Mouse (Mus musculus): ENCODE measurements around the gene Plk5. TPM values are rescaled to one million over a fixed set of nuclear protein-coding genes. Genes with fewer than 3 reads are reported as not detected.

Gene Plk5
- total and polyA plus RNA-seq, 3 experiments = 0.50 to 2.7 (median 0.63) TPM

DNA sequence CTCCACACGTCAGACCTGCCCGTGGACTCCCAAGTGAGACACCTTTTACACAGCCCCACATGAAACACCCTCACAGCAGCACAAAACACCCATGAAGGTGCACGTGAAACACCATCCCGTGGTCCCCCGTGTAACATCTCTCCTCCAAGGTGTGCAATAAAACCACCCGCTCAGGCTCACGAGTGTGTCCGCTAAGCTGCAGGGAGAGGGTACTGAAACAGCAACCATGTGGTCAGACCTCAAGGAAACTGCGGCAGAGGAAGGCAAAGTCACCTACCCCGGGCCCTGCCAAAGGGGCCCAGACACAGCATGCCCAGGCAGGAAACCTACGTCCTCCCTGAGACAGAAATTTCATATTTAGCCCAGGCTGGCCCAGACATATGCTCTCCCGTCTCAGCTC, 20.0 kb upstream of the Plk5 start:
- WGBS = 85% methylated on average over 12 of the region's 12 CpGs
- H3K27ac ChIP-seq = no peak overlapping the region
- intact Hi-C loops (cut with DNase I) = no loop called here

DNA sequence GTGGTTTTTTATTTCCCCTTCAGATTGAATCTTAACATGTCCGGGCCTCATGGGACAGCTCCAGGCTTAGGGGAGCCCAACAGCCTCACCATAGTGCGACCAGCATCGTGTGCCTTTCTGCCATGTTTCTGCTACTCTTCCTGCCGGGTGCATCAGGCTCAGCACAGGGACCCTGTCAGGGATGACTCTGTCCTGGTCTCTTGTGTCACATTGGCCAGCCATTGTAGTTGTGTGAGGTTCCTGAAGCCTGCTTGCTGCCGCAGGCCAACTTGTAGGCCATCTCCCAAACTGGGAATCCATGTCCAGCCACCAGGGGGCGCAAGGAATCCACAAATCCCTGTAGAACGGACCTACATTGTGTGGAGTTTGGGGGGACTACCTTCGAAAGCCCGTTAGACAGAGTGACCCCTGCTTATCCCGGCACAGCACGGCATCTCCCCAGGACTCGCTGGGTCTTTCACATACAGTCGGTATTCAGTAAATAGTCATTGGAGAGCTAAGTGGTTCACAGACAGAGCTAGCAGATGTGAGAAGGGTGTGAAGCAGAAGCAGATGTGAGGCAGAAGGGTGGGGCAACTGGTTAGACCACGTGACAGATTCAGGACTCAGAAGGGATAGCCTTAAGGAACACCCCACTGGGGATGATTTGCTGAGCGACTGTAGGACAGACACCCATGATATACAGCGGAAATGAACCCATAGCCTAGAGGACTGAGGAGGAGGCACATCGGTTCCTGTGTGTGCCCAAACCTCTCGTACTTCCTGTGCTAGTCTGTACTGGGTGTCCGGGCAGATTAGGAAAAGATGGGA, 16.1 kb upstream of the Plk5 start:
- Histone ChIP-seq H3K36me3 (ENCODE audit: control insufficient read depth, insufficient read depth, low read length) (peaks cover 3% of the 10 kb centered on the region; the same call in 1 of the 2 replicates), H3K4me1 (ENCODE audit: control insufficient read depth, insufficient read depth, low read length) (peaks cover 15% of the 10 kb centered on the region), H3K9ac (ENCODE audit: low read depth, low read length) (no peak overlapping the region), H3K4me3 (peak overlapping the region; percentile 8; the same call in 1 of the 2 replicates), H3K79me2 (replicated peaks; ENCODE audit: control insufficient read depth, insufficient read depth, low read length) (no peaks in the 10 kb centered on the region), H3K27ac (no peak overlapping the region; the same call in 1 of the 2 replicates), H3K27me3 (ENCODE audit: control insufficient read depth, insufficient read depth, low read length) (peaks cover 6% of the 10 kb centered on the region; the same call in 1 of the 2 replicates)
- intact Hi-C loops (cut with DNase I) = no loop called here
- peak; percentile 84 to 90 for DNase-seq
- 20% methylated on average over 19 of the region's 19 CpGs for WGBS
- TF ChIP-seq CTCF (IDR thresholded peaks at IDR 0.05) = peak; percentile 98
- TF ChIP-seq POLR2A (IDR thresholded peaks at IDR 0.05; ENCODE audit: insufficient read depth, low read depth, low read length) = 0 out of 2 replicates have a peak, but pooled peaks have one; percentile 30
- peak; percentile 54; the same call in 1 of the 2 replicates for TF ChIP-seq EP300 (IDR thresholded peaks at IDR 0.05; ENCODE audit: insufficient read depth, low read depth, low read length)

More for the DNA sequence above, 20.0 kb upstream of the Plk5 start:
- no peak overlapping the region for H3K9ac ChIP-seq (ENCODE audit: low read depth, low read length)
- no peak overlapping the region for H3K4me3 ChIP-seq
- peaks cover 6% of the 10 kb centered on the region; the same call in 1 of the 2 replicates for H3K4me1 ChIP-seq (ENCODE audit: control insufficient read depth, insufficient read depth, low read length)
- H3K27me3 ChIP-seq (ENCODE audit: control insufficient read depth, insufficient read depth, low read length) = no peaks in the 10 kb centered on the region
- no peak for TF ChIP-seq POLR2A (IDR thresholded peaks at IDR 0.05; ENCODE audit: insufficient read depth, low read depth, low read length)
- TF ChIP-seq EP300 (IDR thresholded peaks at IDR 0.05; ENCODE audit: insufficient read depth, low read depth, low read length) = no peak
- TF ChIP-seq CTCF (IDR thresholded peaks at IDR 0.05) = no peak
- H3K36me3 ChIP-seq (ENCODE audit: control insufficient read depth, insufficient read depth, low read length) = no peaks in the 10 kb centered on the region
- no peak for DNase-seq
- no peaks in the 10 kb centered on the region for H3K79me2 ChIP-seq (replicated peaks; ENCODE audit: control insufficient read depth, insufficient read depth, low read length)

DNA sequence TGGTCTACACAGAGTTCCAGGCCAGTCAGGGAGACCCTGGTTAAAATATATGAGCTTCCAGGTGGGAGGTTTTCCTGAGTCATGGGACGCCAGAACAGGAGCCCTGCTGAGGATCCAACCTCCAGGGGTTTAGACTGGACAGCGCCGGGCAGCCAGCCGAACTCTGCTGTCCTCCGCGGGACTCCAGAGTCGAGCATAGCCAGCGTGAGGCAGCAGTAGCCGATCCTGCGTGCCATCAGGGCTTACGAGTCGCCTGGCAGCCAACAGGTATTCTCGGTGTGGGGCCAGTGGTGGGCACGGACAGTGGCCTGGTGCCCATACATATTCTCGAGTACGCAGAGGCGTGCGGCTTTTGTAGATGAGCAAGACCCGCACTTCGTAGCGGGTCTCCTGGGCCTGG, 15.2 kb upstream of the Plk5 start:
- Histone ChIP-seq H3K4me1 (ENCODE audit: control insufficient read depth, insufficient read depth, low read length) (peaks cover 15% of the 10 kb centered on the region), H3K27me3 (ENCODE audit: control insufficient read depth, insufficient read depth, low read length) (peaks cover 6% of the 10 kb centered on the region; the same call in 1 of the 2 replicates), H3K36me3 (ENCODE audit: control insufficient read depth, insufficient read depth, low read length) (peaks cover 3% of the 10 kb centered on the region; the same call in 1 of the 2 replicates), H3K79me2 (replicated peaks; ENCODE audit: control insufficient read depth, insufficient read depth, low read length) (no peaks in the 10 kb centered on the region), H3K27ac (no peak overlapping the region), H3K4me3 (no peak overlapping the region), H3K9ac (ENCODE audit: low read depth, low read length) (no peak overlapping the region)
- intact Hi-C loops (cut with DNase I) = no loop called here
- no peak for DNase-seq
- TF ChIP-seq POLR2A (IDR thresholded peaks at IDR 0.05; ENCODE audit: insufficient read depth, low read depth, low read length) (no peak), CTCF (IDR thresholded peaks at IDR 0.05) (no peak)
- 64% methylated on average over 21 of the region's 21 CpGs for WGBS

DNA sequence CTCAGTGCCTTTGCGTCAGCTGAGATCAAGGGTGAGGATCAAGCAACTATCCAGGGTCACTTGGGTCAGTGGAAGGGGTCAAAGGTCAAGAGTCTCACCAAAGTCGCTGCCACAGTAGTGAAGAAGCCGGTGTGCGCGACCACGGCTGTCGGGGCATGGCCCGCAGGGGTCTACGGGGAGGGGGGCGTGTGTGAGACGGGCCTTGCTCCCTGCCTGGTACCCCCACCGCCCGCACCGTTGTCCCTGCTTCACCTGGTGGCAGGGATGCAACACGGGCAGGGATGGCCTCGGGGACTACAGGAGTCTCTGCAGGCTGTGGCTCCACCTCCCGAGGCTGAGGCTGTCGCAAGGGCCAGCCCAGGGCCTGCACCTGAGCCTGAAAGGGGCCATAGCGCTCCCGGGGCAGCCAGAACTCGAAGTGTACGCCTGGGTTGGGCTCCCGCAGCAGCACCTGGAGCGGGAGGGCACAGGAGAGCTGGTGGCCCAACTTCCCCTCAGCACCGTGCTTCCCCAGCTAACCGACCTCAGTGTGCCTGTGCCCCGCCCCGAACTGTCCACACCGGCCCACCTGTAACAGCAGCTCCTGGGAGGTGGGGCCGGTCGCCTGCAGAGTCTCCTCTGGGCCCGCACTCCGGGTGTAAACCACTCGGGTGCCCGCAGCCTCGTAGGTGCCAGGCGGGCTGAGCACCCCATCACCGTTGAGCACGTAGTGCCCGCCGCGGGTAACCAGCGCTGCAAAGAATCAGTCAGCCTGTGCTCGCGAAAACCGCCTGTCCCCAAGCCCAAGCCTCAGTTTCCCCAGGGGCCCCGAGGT, 14.6 kb upstream of the Plk5 start:
- intact Hi-C loops (cut with DNase I) = no loop called here
- H3K27me3 ChIP-seq (ENCODE audit: control insufficient read depth, insufficient read depth, low read length) = peaks cover 6% of the 10 kb centered on the region; the same call in 1 of the 2 replicates
- DNase-seq = no peak

DNA sequence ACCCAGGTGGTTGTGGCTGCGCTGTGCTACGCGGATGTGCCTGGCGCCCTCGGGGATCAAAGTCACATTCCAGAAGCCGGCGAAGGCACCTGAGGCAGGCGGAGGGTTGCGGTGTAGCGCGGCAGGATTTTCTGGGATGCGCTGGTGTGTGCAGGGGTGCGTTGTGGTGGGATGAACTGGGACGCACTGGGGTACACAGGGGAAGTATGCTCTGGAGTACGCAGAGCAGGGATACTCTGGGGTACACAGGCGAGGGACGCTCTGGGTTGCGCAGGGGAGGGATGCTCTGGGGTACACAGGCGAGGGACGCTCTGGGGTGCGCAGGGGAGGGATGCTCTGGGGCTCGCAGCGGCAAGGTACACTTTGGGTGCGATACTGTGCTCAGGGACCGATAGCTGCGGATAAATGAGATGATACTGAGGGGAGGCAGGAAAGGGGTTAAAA, 13.9 kb upstream of the Plk5 start:
- H3K4me3 ChIP-seq = no peak overlapping the region
- H3K4me1 ChIP-seq (ENCODE audit: control insufficient read depth, insufficient read depth, low read length) = peaks cover 15% of the 10 kb centered on the region
- intact Hi-C loops (cut with DNase I) = no loop called here
- 28% methylated on average over 26 of the region's 26 CpGs for WGBS
- H3K79me2 ChIP-seq (replicated peaks; ENCODE audit: control insufficient read depth, insufficient read depth, low read length) = no peaks in the 10 kb centered on the region
- H3K27me3 ChIP-seq (ENCODE audit: control insufficient read depth, insufficient read depth, low read length) = peaks cover 6% of the 10 kb centered on the region; the same call in 1 of the 2 replicates
- TF ChIP-seq POLR2A (IDR thresholded peaks at IDR 0.05; ENCODE audit: insufficient read depth, low read depth, low read length) (no peak), CTCF (IDR thresholded peaks at IDR 0.05) (no peak), EP300 (IDR thresholded peaks at IDR 0.05; ENCODE audit: insufficient read depth, low read depth, low read length) (no peak)
- peaks cover 3% of the 10 kb centered on the region; the same call in 1 of the 2 replicates for H3K36me3 ChIP-seq (ENCODE audit: control insufficient read depth, insufficient read depth, low read length)
- no peak overlapping the region for H3K27ac ChIP-seq
- DNase-seq = no peak
- H3K9ac ChIP-seq (ENCODE audit: low read depth, low read length) = 0 out of 2 replicates have a peak overlapping the region, but pooled peaks have one; percentile 22

More for the DNA sequence above, 14.6 kb upstream of the Plk5 start:
- no peak overlapping the region for H3K4me3 ChIP-seq
- TF ChIP-seq POLR2A (IDR thresholded peaks at IDR 0.05; ENCODE audit: insufficient read depth, low read depth, low read length) (no peak), EP300 (IDR thresholded peaks at IDR 0.05; ENCODE audit: insufficient read depth, low read depth, low read length) (no peak), CTCF (IDR thresholded peaks at IDR 0.05) (no peak)
- H3K9ac ChIP-seq (ENCODE audit: low read depth, low read length) = no peak overlapping the region
- peaks cover 15% of the 10 kb centered on the region for H3K4me1 ChIP-seq (ENCODE audit: control insufficient read depth, insufficient read depth, low read length)
- peaks cover 3% of the 10 kb centered on the region; the same call in 1 of the 2 replicates for H3K36me3 ChIP-seq (ENCODE audit: control insufficient read depth, insufficient read depth, low read length)
- no peaks in the 10 kb centered on the region for H3K79me2 ChIP-seq (replicated peaks; ENCODE audit: control insufficient read depth, insufficient read depth, low read length)
- no peak overlapping the region for H3K27ac ChIP-seq
- WGBS = 39% methylated on average over 47 of the region's 47 CpGs

Data from heart, adult 2 months (tissue).